28 mouse cellular contexts compared by ENCODE assay signal in genomic region chr2:128218961-128219360, GRCm38 (mm10).
"Had no signal": no experiment of that assay in that cellular context is flagged by ENCODE, and none has a peak within 500 bp of the region (broad histone marks: within the 10 kb centered on the region; RNA-seq: fewer than 3 reads in every experiment).

No protein-coding gene starts in this region.

- H3K9ac ChIP-seq: heart, embryonic 12.5 days; hindbrain, embryonic 12.5 days; hindbrain, embryonic 14.5 days; intestine, embryonic 15.5 days; limb, embryonic 12.5 days; liver, embryonic 13.5 days; liver, embryonic 15.5 days; liver, postnatal 0 days had no signal

- H3K4me2 ChIP-seq: heart, embryonic 12.5 days; hindbrain, embryonic 12.5 days; hindbrain, embryonic 14.5 days; intestine, embryonic 15.5 days; limb, embryonic 12.5 days; liver, embryonic 11.5 days; liver, embryonic 13.5 days; liver, embryonic 15.5 days had no signal

- H3K36me3 ChIP-seq: heart, embryonic 10.5 days; heart, embryonic 12.5 days; hindbrain, embryonic 10.5 days; hindbrain, embryonic 12.5 days; intestine, embryonic 15.5 days; limb, embryonic 10.5 days; limb, embryonic 12.5 days; liver, embryonic 13.5 days; liver, embryonic 15.5 days had no signal

- H3K9me3 ChIP-seq: heart, embryonic 10.5 days; hindbrain, embryonic 10.5 days; intestine, embryonic 15.5 days; limb, embryonic 10.5 days; limb, embryonic 12.5 days; liver, embryonic 13.5 days; liver, embryonic 15.5 days had no signal

- H3K27ac ChIP-seq: gastrocnemius, adult 2 months; heart, embryonic 10.5 days; hindbrain, embryonic 10.5 days; hindbrain, embryonic 12.5 days; hindbrain, embryonic 14.5 days; intestine, embryonic 15.5 days; layer of hippocampus, adult 2 months; left cerebral cortex, adult 2 months; limb, embryonic 12.5 days; liver, embryonic 13.5 days; liver, embryonic 15.5 days had no signal

- ATAC-seq: hindbrain, embryonic 16.5 days; inflammation-experienced regulatory T-cells, adult 6 months; intestine, embryonic 15.5 days; intestine, postnatal 0 days; liver, postnatal 0 days had no signal

- H3K4me3 ChIP-seq: gastrocnemius, adult 2 months; heart, embryonic 10.5 days; heart, embryonic 12.5 days; hindbrain, embryonic 10.5 days; hindbrain, embryonic 12.5 days; intestine, embryonic 15.5 days; layer of hippocampus, adult 2 months; left cerebral cortex, adult 2 months; limb, embryonic 10.5 days; limb, embryonic 12.5 days; liver, embryonic 13.5 days; liver, embryonic 15.5 days had no signal

- H3K4me1 ChIP-seq: liver, embryonic 15.5 days had no signal

- H3K27me3 ChIP-seq: heart, embryonic 12.5 days; hindbrain, embryonic 12.5 days; intestine, embryonic 15.5 days; limb, embryonic 12.5 days; liver, embryonic 13.5 days; liver, embryonic 15.5 days had no signal

- DNase-seq: gastrocnemius, adult 2 months; gastrocnemius, postnatal 10 days; gastrocnemius, postnatal 25 days; heart, adult 18-20 months; heart, postnatal 10 days; heart, postnatal 4 days; kidney, adult 18-20 months; kidney, adult 8-10 months; kidney, postnatal 10 days; kidney, postnatal 4 days; liver; liver, embryonic 13.5 days; liver, postnatal 0 days had no signal
